Mouse (Mus musculus) heart, adult 2 months (tissue): ENCODE measurements around the gene Rps7. TPM values are rescaled to one million over a fixed set of nuclear protein-coding genes. Genes with fewer than 3 reads are reported as not detected.
A peak's percentile ranks its signal among the peaks of the same experiment; 100 is the strongest.

ENCODE experiments used
- DNase-seq, 2 experiments: peaks; one replicate each; pipeline ENCODE4 v3.0.0; 2021
- H3K27ac ChIP-seq: fragments of 200-600 bp; 2 replicates; pipeline ENCODE4 v1.8.1; 2022
- H3K27me3 ChIP-seq: fragments of 200-500 bp; 2 replicates; pipeline ENCODE4 v1.6.1; 2012; ENCODE audit warnings: mild to moderate bottlenecking, low read length, inconsistent platforms, mixed read lengths; ENCODE audit not compliant: control insufficient read depth, insufficient read depth
- H3K36me3 ChIP-seq: fragments of 200-500 bp; 2 replicates; pipeline ENCODE4 v1.6.1; 2012; ENCODE audit warnings: low read length, inconsistent platforms; ENCODE audit not compliant: control insufficient read depth, insufficient read depth
- H3K4me1 ChIP-seq: fragments of 200-500 bp; 2 replicates; pipeline ENCODE4 v1.6.1; 2011; ENCODE audit warnings: low read length; ENCODE audit not compliant: control insufficient read depth, insufficient read depth
- H3K4me3 ChIP-seq: fragments of 200-600 bp; 2 replicates; pipeline ENCODE4 v1.8.1; 2022
- H3K79me2 ChIP-seq: fragments of 200-500 bp; replicated peaks from 2 replicates; pipeline ENCODE4 v1.6.1; 2012; ENCODE audit warnings: mild to moderate bottlenecking, inconsistent platforms, low read length, moderate library complexity, mixed read lengths; ENCODE audit not compliant: control insufficient read depth, insufficient read depth
- H3K9ac ChIP-seq: fragments of 200-500 bp; 2 replicates; pipeline ENCODE4 v1.6.1; 2012; ENCODE audit warnings: low read depth, mild to moderate bottlenecking, control low read depth, inconsistent platforms, low read length, mixed read lengths
- CTCF ChIP-seq: fragments of 200-600 bp; IDR thresholded peaks from 2 replicates; pipeline ENCODE4 v1.8.1; 2022; ENCODE audit warnings: antibody characterized with exemption, mild to moderate bottlenecking, moderate library complexity
- EP300 ChIP-seq: fragments of 200-500 bp; IDR thresholded peaks from 2 replicates; pipeline ENCODE4 v1.6.1; 2011; ENCODE audit warnings: low read depth, low read length, control low read depth; ENCODE audit not compliant: insufficient read depth
- POLR2A ChIP-seq: fragments of 200-500 bp; IDR thresholded peaks from 2 replicates; pipeline ENCODE4 v1.6.1; 2011; ENCODE audit warnings: mild to moderate bottlenecking, low read depth, low read length, control low read depth; ENCODE audit not compliant: insufficient read depth
- WGBS: fragments of 180-500 bp; shearing (Covaris S2); methylation state at CpG from one replicate; pipeline ENCODE4 v1.1.7; 2018; 5-methylcytosine and 5-hydroxymethylcytosine counted together
- intact Hi-C: fragments of 180-260 bp; cut with DNase I; formaldehyde crosslinking; loops from one replicate; pipeline ENCODE4 v1.15.1; 2025
- polyA plus RNA-seq: library from polyadenylated mRNA; depleted of rRNA; stranded (reverse); fragments of >200 nt; gene quantifications from 2 replicates; pipeline ENCODE4 v1.2.3, GENCODE M21; 2012
- total RNA-seq, 2 experiments: library from RNA; stranded (reverse); gene quantifications; 2 replicates each; pipeline ENCODE4 v1.2.3; 2021

Rps7 gene
- total and polyA plus RNA-seq, 3 experiments, result 176 to 303 (median 228) TPM

DNA sequence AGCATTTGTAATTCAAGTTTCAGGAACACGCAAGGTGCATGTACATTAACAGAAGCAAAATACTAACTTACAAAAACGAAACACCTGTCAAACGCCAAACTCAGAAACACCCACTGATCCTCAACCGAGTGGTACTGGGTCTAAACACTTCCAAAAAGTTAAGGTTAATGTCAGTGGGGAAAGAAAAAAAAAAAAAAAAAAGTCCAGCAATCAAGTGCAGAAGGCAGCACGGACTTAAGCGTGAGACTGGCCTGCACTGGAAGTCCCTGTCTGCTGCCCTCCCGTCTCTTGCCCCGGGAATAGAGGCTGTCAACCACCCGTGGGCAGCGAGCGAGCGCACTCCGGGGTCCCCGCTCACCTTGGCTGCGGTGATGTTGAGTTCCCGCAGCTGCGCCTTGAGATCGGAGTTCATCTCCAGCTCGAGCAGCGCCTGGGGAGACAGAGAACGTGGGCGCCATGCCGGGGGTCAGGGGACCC lies 657 bp downstream of the Rps7 start:
- TF ChIP-seq POLR2A (no peak), CTCF (no peak), EP300 (no peak)
- peak overlapping the region; percentile 76 for H3K27ac ChIP-seq
- peak overlapping the region; percentile 95 for H3K9ac ChIP-seq
- WGBS, result 2% methylated on average over 23 of the region's 23 CpGs
- no peak for DNase-seq
- H3K4me1 ChIP-seq, result peaks cover 3% of the 10 kb centered on the region
- peaks cover 16% of the 10 kb centered on the region for H3K36me3 ChIP-seq
- H3K4me3 ChIP-seq, result peak overlapping the region; percentile 88
- H3K79me2 ChIP-seq, result 0 out of 2 replicates have a peak, but pooled peaks cover 1% of the 10 kb centered on the region
- intact Hi-C loops, result loop anchor here (2.0 kb wide), 1 partner anchor 116 kb away; the partner anchor contains the start of genes Eipr1 and Trappc12
- no peaks in the 10 kb centered on the region for H3K27me3 ChIP-seq

DNA sequence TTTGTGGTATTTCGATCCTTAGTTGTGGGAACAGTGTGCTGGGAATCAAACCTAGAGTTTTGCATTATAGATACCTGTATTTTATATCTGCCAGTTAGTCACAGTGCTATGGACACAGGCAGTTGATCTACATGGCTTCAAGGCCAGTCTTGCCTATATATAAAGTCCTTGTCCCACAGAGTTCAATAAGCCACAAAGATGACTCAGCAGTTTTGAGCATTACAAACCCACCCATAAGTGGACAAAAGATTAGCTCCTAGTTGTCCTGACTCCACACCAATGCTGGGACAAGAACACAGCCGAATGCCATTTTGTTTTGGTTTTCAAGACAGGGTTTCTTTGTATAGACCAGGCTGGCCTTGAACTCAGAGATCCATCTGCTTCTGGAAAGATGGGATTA lies 7.3 kb downstream of the Rps7 start:
- H3K4me3 ChIP-seq, result no peak overlapping the region
- intact Hi-C loops, result no loop called here
- no peak for TF ChIP-seq EP300
- no peak for TF ChIP-seq POLR2A
- no peak for TF ChIP-seq CTCF
- H3K9ac ChIP-seq, result no peak overlapping the region
- no peak overlapping the region for H3K27ac ChIP-seq
- no peaks in the 10 kb centered on the region for H3K79me2 ChIP-seq
- no peaks in the 10 kb centered on the region; the same call in 1 of the 2 replicates for H3K4me1 ChIP-seq
- no peak for DNase-seq
- H3K27me3 ChIP-seq, result no peaks in the 10 kb centered on the region
- H3K36me3 ChIP-seq, result peaks cover 10% of the 10 kb centered on the region
- 87% methylated on average over 2 of the region's 2 CpGs for WGBS

DNA sequence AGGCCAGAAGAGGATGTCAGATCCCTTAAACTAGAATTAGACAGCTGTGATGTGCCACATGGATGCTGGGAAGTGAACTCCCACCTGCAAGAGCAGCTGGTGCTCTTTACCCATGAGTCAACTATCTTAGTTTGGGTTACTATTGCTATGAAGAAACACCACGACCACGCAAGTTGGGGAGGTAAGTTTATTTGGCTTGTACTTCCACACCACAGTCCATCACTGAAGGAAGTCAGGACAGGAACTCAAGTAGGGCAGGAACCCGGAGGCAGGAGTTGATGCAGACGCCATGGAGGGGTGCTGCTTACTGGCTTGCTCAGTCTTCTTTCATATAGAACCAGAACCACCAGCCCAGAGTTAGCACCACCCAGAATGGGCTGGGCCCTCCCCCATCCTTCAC lies 8.7 kb downstream of the Rps7 start:
- Histone ChIP-seq H3K79me2 (no peaks in the 10 kb centered on the region), H3K4me3 (no peak overlapping the region)
- 67% methylated on average over 4 of the region's 4 CpGs for WGBS

DNA sequence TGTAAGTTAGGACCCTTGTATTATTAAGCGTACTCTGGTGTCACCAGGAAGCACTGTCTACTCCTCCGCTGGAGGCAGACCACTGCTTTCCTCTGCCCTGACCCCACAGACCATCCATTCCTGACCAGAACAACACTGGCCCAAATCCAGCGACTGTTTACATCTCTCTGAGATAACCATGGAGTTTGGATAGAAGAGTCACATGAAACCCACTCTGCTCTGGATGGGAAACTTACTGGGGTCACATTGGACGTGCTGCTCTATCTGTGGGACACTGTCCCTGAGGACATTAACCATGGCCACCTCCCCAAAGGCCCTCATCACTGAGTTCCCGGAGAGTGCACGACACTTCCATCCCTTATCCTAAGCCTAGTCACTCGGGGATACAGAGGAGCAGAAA lies 10.3 kb downstream of the Rps7 start:
- Histone ChIP-seq H3K4me1 (no peaks in the 10 kb centered on the region; the same call in 1 of the 2 replicates), H3K27me3 (no peaks in the 10 kb centered on the region), H3K79me2 (no peaks in the 10 kb centered on the region), H3K27ac (no peak overlapping the region; the same call in 1 of the 2 replicates), H3K36me3 (peaks cover 2% of the 10 kb centered on the region), H3K4me3 (no peak overlapping the region), H3K9ac (no peak overlapping the region)
- whole genome bisulfite sequencing, result 44% methylated on average over 7 of the region's 7 CpGs
- DNase-seq, result peak in 1 of 2 experiments; percentile 24
- TF ChIP-seq POLR2A, result no peak
- intact Hi-C loops, result no loop called here

More for the DNA sequence above, 8.7 kb downstream of the Rps7 start:
- no peak for TF ChIP-seq POLR2A
- no peak for TF ChIP-seq EP300
- no peak for TF ChIP-seq CTCF
- H3K36me3 ChIP-seq, result peaks cover 5% of the 10 kb centered on the region
- DNase-seq, result no peak
- H3K27ac ChIP-seq, result no peak overlapping the region
- intact Hi-C loops, result no loop called here
- no peak overlapping the region for H3K9ac ChIP-seq
- no peaks in the 10 kb centered on the region for H3K27me3 ChIP-seq
- no peaks in the 10 kb centered on the region; the same call in 1 of the 2 replicates for H3K4me1 ChIP-seq

DNA sequence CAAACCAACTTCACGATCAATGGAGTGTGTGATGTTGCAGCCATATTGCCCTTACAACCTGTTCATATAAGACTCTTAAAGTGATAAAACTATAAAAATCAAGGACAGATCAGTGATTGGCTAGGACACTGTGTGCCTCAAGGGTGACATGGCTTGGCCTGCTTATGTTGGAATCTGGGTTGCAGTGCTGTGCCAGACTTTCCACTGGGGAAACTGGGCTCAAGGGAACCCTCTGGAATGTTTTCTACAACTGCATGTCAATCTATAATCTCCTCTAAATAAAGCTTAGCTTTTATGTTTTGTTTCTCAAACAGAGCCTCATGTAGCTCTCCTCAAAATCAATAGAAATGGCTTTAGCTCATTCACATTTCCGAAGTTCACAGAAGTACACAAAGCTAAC lies 11.5 kb downstream of the Rps7 start:
- intact Hi-C loops, result no loop called here
- 0 out of 2 replicates have a peak overlapping the region, but pooled peaks have one; percentile 5 for H3K27ac ChIP-seq
- DNase-seq, result no peak

DNA sequence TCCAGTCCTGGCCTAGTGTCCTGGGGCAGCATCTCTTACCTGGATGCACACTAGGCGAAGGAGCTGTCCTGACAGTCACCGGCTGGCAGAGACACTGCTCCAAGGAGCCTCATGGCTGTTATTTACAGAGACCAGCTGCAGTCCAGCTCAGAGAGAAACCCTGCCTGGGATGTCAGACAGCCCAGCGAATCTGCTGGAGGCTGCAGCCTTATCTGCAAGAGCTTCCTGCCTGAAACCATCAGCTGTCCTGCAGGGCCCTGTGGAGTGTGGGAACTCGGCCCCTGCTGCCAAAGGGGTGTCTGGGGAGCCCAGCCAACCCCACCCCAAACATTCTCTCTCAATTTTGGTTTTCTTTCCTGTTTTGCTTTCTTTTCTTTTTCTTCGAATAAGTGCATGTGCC lies 12.6 kb downstream of the Rps7 start, which contains the start of gene Colec11:
TSS of gene Colec11 (minus strand) at position 183 of the 400 bp plus-strand sequence.
- peak; percentile 61 to 67 for DNase-seq
- no peaks in the 10 kb centered on the region for H3K79me2 ChIP-seq
- H3K4me1 ChIP-seq, result no peaks in the 10 kb centered on the region; the same call in 1 of the 2 replicates
- H3K36me3 ChIP-seq, result no peaks in the 10 kb centered on the region
- peak within 1 kb of the TSS; percentile 40 for H3K9ac ChIP-seq
- H3K27ac ChIP-seq, result peak within 1 kb of the TSS; percentile 61
- TF ChIP-seq POLR2A (peak; percentile 43; the same call in 1 of the 2 replicates), CTCF (no peak), EP300 (no peak)
- intact Hi-C loops, result no loop called here
- peak within 1 kb of the TSS; percentile 14; the same call in 1 of the 2 replicates for H3K4me3 ChIP-seq
- no peaks in the 10 kb centered on the region for H3K27me3 ChIP-seq
- WGBS, result 27% methylated on average over 5 of the region's 5 CpGs

More for the DNA sequence above, 11.5 kb downstream of the Rps7 start:
- no peaks in the 10 kb centered on the region; the same call in 1 of the 2 replicates for H3K4me1 ChIP-seq
- no peak overlapping the region for H3K9ac ChIP-seq
- WGBS, result 58% methylated on average over 2 of the region's 2 CpGs
- TF ChIP-seq CTCF (no peak), EP300 (no peak), POLR2A (no peak)
- H3K79me2 ChIP-seq, result no peaks in the 10 kb centered on the region
- H3K4me3 ChIP-seq, result no peak overlapping the region
- H3K27me3 ChIP-seq, result no peaks in the 10 kb centered on the region
- no peaks in the 10 kb centered on the region; the same call in 1 of the 2 replicates for H3K36me3 ChIP-seq
